Mouse (Mus musculus) urinary bladder, postnatal 25 days (tissue): ENCODE data around the gene Psg17.
A peak's percentile ranks its signal among the peaks of the same experiment; 100 is the strongest.
"Not testable (repeated sequence)": the region's sequence is repeated elsewhere in the genome, so short reads cannot be mapped to it uniquely, and the experiment has no call there.

Experiments used
- DNase-seq: peaks from one replicate; pipeline ENCODE4 v3.0.0; 2022; ENCODE audit warnings: low spot score

Gene Psg17

GRCm38 (mm10) chr7:18821507-18821906 is at the start of gene Psg17:
Gene Psg17, minus strand, starts transcription at chr7:18821607.
- no peak for DNase-seq

- not testable (repeated sequence) for DNase-seq
These were observed 49.6 kb upstream of the Psg17 start, which contains the start of gene Pglyrp1 for GRCm38 (mm10) chr7:18871031-18871430. Gene Pglyrp1, plus strand, starts transcription at chr7:18871331.

- DNase-seq, result no peak
These were observed 47.1 kb upstream of the Psg17 start for GRCm38 (mm10) chr7:18868491-18868890.

GRCm38 (mm10) chr7:18862801-18863200 is 41.4 kb upstream of the Psg17 start:
- no peak for DNase-seq

GRCm38 (mm10) chr7:18858310-18858916 is 37.0 kb upstream of the Psg17 start:
- DNase-seq, result no peak

GRCm38 (mm10) chr7:18848395-18848794 is 27.0 kb upstream of the Psg17 start:
- no peak for DNase-seq

GRCm38 (mm10) chr7:18844811-18845210 is 23.4 kb upstream of the Psg17 start:
- no peak for DNase-seq

GRCm38 (mm10) chr7:18841174-18841567 is 19.8 kb upstream of the Psg17 start:
- DNase-seq, result no peak

GRCm38 (mm10) chr7:18840386-18841173 is 19.2 kb upstream of the Psg17 start:
- peak; percentile 38 for DNase-seq

- no peak for DNase-seq
These were observed 18.5 kb upstream of the Psg17 start, which contains the start of gene Mill2 for GRCm38 (mm10) chr7:18839865-18840264. Gene Mill2, plus strand, starts transcription at chr7:18839966.

GRCm38 (mm10) chr7:18832298-18832697 is 10.9 kb upstream of the Psg17 start:
- DNase-seq, result no peak

- no peak for DNase-seq
These were observed 8.1 kb upstream of the Psg17 start for GRCm38 (mm10) chr7:18829545-18829944.

GRCm38 (mm10) chr7:18828592-18828991 is 7.2 kb upstream of the Psg17 start:
- no peak for DNase-seq

GRCm38 (mm10) chr7:18827792-18828546 is 6.6 kb upstream of the Psg17 start:
- no peak for DNase-seq

- no peak for DNase-seq
These were observed 3.1 kb downstream of the Psg17 start for GRCm38 (mm10) chr7:18818301-18818700.

GRCm38 (mm10) chr7:18803526-18803925 is 17.9 kb downstream of the Psg17 start:
- DNase-seq, result no peak

- no peak for DNase-seq
These were observed 22.3 kb downstream of the Psg17 start for GRCm38 (mm10) chr7:18799129-18799528.

GRCm38 (mm10) chr7:18798420-18798819 is 23.0 kb downstream of the Psg17 start, which contains the start of gene Psg19:
Gene Psg19, minus strand, starts transcription at chr7:18798520.
- no peak for DNase-seq

GRCm38 (mm10) chr7:18790671-18791070 is 30.7 kb downstream of the Psg17 start:
- DNase-seq, result not testable (repeated sequence)

GRCm38 (mm10) chr7:18781301-18781700 is 40.1 kb downstream of the Psg17 start:
- not testable (repeated sequence) for DNase-seq

GRCm38 (mm10) chr7:18779337-18779781 is 42.0 kb downstream of the Psg17 start:
- no peak for DNase-seq
